Mouse (Mus musculus): ENCODE data around the gene Abca15.
A peak's percentile ranks its signal among the peaks of the same experiment; 100 is the strongest.
"Not testable (repeated sequence)": the region's sequence is repeated elsewhere in the genome, so short reads cannot be mapped to it uniquely, and the experiment has no call there.

Abca15 gene

GRCm38 (mm10) chr7:120328087-120328793 is at the start of gene Abca15:
Abca15 (plus strand) TSS chr7:120328670.
- no peak for DNase-seq

- DNase-seq = no peak
Measured at GRCm38 (mm10) chr7:120285286-120285685, 43.2 kb upstream of the Abca15 start.

GRCm38 (mm10) chr7:120316086-120316485 is 12.4 kb upstream of the Abca15 start:
- peak; percentile 41 for DNase-seq

- DNase-seq = no peak
Measured at GRCm38 (mm10) chr7:120322963-120323362, 5.5 kb upstream of the Abca15 start.

GRCm38 (mm10) chr7:120325911-120326310 is 2.6 kb upstream of the Abca15 start:
- not testable (repeated sequence) for DNase-seq

- peak; percentile 17 for DNase-seq
Measured at GRCm38 (mm10) chr7:120327220-120328073, 1.0 kb upstream of the Abca15 start.

GRCm38 (mm10) chr7:120361159-120361558 is 32.7 kb downstream of the Abca15 start:
- DNase-seq = no peak

GRCm38 (mm10) chr7:120409447-120409846 is 81.0 kb downstream of the Abca15 start, which contains the start of gene Abca16:
Abca16 (plus strand) TSS chr7:120409647.
- DNase-seq = no peak

- no peak for DNase-seq
Measured at GRCm38 (mm10) chr7:120412391-120412790, 83.9 kb downstream of the Abca15 start.

- no peak for DNase-seq
Measured at GRCm38 (mm10) chr7:120426625-120427024, 98.2 kb downstream of the Abca15 start.

GRCm38 (mm10) chr7:120431464-120431863 is 103.0 kb downstream of the Abca15 start:
- no peak for DNase-seq

Measured in right cerebral cortex, postnatal 25 days (tissue).